Mouse (Mus musculus): Measurements from ENCODE around the gene Sort1. TPM values are rescaled to one million over a fixed set of nuclear protein-coding genes. Genes with fewer than 3 reads are reported as not detected.

Sort1 gene
- total RNA-seq, 2 experiments from 2014 or later = 41.8 to 46.3 TPM

DNA sequence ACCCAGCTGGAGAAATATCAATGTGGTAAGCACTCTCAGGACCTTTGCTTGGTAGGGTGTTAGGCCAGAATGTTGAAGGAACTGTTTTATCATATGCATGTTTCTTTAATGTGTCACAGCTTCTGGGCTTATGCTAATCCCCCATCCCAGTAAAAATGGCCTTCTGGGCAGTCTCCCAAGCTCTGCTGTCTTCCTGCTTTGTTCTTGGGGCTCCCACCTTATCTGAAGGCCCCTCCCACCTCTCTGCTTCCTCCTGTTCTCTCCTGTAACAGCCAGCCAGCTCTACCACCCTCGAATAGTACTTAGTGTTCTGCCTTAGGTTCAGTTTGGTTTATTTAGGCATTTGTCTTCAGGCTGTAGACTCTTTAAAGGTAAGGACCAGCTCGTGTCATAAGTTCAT, 10.5 kb downstream of the Sort1 start:
- DNase-seq (ENCODE audit: low spot score) = no peak

DNA sequence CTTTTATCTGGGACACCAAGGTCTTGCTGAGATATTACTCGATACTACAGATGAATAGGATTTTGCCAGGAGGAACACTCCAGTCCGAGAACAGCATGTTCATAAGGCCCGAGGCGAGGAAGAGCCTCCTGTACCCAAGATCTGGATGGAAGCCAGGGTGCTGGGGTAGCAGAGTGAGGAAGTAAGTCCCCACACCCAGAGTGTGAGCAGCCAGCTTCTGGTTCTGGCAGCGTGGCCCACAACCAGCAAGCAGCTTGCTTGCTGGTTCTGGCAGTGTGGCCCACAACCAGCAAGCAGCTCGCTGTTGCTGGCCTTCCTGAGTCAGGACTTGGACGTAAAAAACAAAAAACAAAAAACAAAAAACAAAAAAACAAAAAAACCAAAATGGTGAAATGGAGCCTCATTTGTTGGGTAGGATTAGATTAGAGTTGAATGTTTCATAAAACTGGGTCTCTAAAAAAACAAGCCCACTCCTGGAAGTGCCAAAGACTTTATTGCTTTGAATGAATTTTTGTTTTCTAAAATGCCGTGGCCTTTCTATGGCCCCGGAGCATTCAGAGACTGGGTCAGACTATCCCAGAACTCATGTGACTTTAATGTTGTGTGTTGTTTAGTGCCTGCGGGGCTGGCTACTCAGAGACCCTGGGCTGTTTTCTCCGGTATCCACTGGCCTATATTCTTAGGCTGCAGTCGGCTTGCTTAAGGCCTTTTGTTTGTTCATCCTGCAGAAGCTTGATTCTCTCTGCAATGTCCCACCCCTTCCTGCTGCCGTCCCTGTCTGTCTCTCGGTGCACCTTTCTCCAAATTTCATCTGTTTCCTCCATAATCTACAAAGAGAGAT, 11.7 kb downstream of the Sort1 start:
- DNase-seq (ENCODE audit: low spot score) = peak; percentile 91

DNA sequence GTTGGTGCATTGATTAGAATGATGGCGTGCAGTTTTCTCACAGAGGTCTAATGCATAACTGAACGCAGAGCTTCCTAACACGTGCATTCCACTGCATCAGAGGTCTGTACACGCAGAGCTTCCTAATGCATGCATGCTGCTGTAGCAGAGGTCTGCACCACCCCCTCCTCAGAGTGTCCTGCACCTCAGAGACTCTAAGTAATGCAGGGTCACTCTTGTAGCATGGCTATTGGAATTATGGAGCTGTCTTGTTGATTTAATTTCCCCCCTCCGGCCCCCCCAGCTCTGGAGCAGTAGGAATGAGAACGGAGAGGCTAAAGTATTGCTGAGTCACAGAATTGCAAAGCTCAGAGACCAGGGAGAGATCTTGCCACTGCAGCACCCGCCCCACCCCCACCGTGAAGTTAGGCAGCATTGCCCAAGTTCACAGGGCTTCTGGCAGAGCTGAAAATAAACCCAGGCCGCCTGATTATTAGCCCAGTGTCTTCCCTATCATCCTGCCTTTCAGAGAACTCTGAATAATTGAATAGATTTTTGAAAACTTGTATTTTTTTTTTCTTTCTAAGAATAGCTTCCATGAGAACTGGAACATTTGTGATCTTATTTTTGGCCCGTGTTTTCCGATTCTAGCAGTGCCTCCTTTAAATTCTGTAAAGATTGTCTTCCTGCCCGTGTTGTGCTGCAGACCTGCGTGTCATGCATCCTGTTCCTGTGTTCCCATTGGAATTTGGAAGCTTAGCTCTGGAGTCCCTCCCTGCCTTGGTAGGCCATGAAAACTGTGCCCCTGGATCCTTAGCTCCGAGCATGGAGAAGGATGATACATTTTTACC, 12.6 kb downstream of the Sort1 start:
- DNase-seq (ENCODE audit: low spot score) = peak; percentile 74

DNA sequence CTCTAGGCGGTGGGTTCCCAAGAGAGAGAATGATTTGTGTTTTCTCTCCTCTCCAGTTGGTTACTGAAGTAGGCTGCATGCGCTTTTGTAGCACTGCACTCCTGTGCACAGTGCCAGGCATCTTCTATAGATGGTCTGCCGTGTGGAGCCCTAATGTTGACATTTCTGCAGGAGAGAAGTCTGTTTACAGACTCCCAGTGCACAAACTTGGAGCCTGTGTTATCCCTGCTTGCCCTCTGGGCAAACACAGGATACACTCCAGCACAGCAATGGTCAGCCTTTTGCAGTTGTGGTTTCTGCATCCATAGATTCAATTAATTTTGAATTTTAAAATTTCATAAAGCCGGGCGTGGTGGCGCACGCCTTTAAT, 13.2 kb downstream of the Sort1 start:
- no peak for DNase-seq (ENCODE audit: low spot score)

DNA sequence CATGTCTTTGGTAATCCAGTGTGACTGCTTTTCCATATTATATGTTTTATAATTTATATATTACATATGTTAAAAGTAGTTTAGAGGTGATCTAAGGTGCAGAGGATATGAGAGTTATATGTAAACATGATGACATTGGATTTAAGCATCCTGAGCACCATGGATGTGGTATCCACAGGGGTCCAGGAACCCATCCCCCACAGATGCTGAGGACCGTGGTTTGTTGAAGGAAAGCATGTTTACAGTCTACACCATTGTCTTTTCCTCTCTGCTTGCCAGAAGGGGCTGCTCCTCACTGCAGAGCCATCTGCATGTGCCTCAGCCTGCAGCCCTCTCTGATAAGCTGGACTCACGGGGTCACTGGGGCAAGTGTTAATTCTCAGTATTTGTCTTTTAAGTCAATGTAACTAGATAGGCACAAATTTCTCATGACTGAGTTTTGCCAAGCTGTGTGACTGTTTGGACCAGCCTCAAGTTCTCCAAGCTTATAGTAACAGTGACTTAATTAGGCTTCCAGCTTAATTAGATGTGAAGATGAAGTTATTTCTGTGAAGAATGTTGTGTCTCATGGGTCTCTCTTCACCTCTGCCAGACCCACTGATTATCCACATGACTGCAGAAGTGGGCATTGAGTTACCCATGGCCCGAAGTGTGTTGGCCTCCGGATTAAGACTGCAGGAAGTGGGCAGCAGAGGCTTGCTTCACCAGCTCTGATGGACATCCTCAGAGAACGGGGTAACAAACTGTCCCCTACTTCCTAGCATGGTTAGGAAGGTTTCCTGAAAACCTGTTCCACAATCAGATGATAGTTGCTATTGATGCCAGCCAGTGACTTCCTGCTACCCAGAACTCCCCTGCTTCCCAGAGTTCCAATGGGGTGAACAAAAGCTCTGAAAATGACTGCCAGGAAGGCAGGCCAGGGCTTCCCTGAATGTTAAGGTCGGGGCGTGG, 14.0 kb downstream of the Sort1 start:
- no peak for DNase-seq (ENCODE audit: low spot score)

DNA sequence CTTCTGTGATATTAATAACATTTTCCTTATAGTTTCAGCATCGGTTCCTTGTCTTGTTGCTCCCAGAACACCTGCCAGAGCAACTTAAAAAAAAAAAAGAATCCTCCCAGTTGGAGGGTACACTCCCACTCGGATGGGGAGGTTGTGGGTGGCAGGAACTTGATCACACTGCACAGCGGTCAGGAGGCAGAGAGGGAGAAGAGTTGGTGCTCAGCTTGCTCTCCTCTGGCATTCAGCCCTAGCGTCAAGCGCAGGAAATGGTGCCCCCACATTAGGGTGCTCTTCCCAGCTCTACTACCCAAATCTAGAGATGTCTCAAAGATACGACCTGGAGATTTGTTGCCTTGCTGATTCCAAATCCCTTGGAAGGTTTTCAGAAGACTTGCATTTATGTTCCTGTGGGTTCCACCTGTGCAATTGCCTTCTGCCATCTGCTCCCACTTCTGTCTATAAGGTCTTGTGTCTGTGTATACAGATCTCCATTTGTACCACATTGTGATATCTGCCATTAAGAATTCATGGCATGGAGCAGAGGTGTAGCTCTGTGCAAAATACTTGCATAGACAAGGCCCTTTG, 16.7 kb downstream of the Sort1 start:
- DNase-seq (ENCODE audit: low spot score) = no peak

DNA sequence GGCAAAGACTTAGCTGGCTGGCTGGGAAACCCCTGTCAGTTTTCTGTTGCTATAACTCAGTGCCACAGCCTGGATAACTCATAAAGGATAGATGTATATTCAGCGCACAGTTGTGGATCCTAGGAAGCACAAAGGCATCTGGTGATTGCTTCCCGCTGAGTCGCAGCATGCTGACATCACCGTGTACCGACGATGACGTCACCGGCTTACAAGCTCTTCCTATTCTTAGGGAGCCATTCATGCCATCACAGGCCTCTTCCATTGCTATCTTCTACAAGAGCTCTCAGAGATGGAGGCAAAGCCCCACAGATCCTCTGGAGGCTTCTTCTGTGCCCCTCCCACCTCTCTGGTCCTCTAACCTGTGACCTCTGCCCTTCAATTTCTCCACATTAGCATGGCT, 19.8 kb downstream of the Sort1 start:
- DNase-seq (ENCODE audit: low spot score) = no peak

DNA sequence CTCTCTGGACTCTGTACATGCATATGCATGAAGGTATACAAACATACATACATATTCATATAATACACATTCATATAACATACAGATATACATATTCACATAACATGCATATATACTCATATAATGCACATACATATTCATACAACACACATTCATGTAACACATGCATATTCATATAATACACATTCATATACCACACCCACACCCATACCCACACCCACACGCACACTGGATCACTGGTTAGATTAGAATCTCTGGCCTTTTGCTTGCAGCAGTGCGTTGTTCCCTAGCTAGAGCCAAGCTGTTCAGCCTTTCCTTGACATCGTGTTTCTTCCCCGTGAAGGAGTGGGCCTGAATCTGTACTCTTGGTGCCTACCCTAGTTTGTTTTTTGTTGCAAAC, 20.9 kb downstream of the Sort1 start:
- DNase-seq (ENCODE audit: low spot score) = no peak

DNA sequence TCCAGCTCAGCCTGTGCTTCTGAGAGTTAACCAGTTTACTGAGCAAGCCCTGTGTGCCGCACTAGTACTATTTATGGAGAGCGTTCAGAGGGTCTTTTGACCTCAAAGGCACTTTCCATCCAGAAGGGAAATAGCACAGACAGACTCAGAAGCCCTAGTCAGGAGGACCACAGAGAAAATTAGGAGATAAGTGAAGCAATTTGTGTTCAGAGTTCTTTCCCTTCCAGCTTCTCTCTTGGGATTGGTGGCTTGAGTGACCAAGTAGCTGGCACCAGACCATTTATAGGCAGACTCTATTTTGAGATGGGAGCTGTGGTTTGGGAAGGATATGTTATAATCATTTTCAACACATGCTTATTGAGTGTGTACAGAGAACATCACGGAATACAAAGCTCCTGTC, 22.5 kb downstream of the Sort1 start:
- DNase-seq (ENCODE audit: low spot score) = no peak

DNA sequence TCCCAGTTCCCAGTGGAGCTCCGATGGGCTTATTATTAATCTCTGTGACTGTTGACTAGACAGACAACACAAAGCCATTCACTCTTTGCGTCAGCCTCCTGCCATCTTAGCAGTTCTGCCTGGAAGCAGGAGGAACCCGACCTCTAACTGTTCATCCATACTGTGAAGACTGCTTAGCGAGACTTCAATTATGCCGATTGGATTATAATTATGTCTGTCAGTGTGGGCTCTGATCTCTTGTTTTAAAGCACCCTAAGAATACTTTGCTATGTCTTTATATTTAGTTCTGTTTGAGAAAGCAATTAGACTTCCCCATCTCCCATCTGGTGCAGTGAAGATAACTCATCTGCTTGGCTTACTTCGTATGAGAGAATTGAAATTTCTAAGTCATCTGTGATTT, 23.6 kb downstream of the Sort1 start:
- no peak for DNase-seq (ENCODE audit: low spot score)

DNA sequence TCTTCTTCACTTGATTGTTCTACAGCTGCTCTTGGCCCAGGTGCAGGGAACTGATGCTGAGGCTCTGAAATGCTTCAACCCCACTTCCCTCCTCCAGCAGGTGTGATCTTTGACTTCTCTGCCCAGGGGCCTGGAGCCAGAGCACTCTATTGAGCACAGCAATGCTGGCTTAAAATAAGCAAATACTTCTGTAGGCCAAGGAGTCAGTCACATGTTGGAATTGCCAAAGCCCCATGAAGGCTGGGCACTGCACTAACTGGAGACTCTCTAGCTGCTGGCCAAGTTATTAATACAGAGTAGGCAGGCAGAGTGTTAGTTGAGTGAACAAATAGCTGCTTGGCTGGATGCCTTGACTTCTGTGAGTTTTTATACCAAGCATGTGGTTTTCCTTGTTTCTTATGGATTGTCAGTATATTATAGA, 27.0 kb downstream of the Sort1 start:
- DNase-seq (ENCODE audit: low spot score) = peak; percentile 59

DNA sequence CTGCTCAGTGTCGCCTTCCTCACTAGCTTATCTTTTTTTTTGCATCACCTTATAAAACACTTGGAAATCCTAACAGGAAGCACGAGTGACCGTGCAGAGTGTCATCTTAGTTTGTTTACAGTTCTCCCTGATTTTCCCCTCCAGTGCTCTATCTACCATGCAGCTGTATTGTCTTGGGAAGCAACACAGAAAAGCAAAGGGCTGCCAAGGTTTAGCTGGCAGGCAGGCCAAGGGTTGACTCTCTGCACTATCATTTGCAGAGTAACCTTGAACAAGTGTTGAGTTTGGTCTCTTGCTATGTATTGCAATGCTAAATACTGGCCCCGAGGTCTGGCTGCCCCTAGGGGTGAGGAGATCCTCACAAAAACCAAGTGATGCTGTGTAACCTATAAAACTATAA, 27.8 kb downstream of the Sort1 start:
- no peak for DNase-seq (ENCODE audit: low spot score)

DNA sequence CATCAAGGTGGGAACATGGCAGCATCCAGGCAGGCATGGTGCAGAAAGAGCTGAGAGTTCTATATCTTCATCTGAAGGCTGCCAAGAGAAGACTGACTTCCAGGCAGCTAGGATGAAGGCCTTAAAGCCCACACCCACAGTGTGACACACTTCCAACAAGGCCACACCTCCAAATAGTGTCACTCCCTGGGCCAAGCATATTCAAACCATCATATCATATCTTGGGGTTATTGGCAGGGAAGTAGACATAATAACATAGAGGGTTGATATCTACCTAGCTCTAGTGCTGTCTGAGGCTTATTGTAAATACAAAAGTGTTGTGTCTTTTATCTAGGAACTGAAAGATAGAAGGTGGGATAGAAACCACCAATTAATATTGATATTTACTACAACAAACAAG, 28.5 kb downstream of the Sort1 start:
- no peak for DNase-seq (ENCODE audit: low spot score)

DNA sequence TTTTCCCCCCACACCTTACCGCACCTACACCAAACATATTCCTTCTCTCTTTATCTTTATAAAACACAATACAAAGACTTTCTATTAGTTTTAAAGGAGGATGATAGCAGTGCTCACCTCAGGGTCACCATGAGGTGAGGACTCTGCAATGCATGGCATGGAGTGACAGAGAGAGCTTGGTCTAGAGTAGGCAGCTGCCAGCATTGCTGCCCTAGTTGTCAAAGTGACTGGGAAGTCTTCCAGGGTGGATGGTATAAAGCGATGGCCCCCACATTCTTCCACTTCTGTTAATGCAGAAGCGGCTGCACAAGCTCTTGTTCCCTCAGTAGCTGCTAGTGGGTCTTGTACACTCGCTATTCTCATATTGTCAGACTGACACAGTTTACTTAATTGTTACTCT, 29.3 kb downstream of the Sort1 start:
- no peak for DNase-seq (ENCODE audit: low spot score)

DNA sequence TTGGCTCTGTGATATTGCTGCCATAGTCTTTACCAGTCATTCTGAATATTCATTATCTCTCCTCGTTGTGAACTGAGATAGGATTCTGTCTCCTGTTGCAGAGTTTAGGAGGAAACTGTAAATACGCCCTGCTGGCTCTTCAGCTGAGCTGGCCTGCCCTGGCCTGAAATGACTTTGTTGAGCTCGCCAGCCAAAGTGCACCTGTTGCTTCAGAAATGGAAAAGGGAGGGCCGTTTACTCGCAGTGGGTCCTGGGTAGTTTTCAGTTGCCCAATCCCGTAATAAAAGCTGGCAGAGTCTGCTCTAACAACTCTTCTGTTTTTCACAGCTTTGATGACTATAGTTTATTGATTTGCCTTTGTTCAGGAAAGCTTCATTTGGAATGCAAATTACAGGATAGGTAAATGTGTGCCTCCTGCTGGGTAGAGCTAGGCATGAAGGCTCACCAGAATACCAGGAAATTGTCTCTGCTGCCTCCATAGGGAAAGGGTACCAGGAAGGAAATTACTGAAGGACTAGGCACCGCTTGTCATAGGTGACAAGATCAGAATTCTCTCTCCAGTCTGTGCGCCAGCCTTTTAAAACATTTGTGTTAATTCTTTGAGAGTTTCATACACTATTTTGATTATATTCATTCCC, 30.3 kb downstream of the Sort1 start:
- DNase-seq (ENCODE audit: low spot score) = peak; percentile 72

DNA sequence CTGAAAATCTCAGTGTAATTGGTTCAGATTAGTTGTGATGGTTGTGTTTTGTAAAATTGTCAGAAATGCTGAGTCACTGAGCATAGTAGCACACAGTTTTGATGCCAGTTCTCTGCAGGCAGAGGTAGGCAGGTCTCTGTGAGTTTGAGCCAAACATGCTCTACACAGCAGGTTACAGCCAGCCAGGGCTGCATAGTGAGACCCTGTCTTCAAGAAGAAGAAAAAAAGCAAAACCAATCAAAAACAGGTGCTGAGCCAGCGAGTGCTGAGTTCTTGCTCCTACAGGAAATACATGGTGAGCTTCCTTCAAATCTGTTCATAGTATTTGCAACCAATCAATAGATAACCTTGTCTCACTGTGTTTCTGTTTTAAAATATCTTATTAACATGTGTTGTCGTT, 34.6 kb downstream of the Sort1 start:
- no peak for DNase-seq (ENCODE audit: low spot score)

DNA sequence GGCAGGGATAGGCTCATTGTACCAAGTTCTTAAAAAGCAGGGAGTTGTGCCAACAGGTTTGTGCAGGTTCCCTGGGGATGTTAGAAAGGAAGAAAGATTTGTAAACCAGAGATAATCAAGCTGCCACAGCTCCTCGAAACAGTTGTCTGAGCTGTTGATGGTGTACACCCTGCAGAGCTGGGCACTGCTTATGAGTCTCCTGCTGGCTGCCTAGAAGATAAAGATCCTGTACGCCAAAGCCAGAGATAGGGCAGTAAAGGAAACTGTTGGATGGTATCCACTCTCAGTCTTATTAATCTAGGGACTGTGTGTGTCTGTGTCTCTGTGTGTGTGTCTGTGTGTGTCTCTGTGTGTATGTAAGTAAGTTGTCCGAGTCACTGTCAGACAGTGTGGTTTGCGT, 37.8 kb downstream of the Sort1 start:
- no peak for DNase-seq (ENCODE audit: low spot score)

DNA sequence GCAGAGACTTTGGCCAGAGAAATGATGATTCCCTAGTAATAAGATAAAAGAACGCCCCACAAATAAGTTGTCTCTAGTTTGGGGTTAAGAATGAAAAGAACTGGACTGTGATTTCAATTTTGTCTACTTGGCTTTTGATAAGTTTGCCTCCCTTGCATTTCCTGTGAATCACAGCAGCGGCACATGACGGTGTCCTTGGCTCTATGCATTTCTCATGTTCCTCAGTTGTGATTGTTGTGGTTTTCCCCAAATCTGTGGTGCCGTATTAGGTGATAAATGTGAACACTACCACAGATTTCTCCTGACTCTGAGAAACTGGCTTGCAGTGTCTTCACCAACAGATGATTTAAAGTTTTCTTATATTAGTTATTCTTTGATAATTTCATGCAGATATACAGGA, 38.3 kb downstream of the Sort1 start:
- no peak for DNase-seq (ENCODE audit: low spot score)

DNA sequence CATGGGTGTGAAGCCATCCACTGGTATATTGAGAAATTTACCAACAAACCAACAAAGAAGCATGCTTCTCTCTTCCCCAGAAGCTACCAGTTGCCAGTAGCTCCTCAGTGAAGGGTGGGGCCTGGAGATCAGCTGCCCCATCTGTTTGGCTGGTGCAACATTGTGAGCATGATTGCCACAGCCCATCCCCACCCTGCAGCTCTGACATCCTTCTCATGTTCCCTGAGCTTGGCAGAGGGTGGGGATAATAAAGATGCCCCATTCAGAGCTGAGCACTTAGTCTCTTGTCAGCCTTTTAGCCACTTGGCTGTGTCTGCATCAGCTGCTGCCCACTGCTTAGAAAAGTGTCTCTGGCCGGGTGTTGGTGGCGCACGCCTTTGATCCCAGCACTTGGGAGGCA, 39.1 kb downstream of the Sort1 start:
- peak; percentile 83 for DNase-seq (ENCODE audit: low spot score)

DNA sequence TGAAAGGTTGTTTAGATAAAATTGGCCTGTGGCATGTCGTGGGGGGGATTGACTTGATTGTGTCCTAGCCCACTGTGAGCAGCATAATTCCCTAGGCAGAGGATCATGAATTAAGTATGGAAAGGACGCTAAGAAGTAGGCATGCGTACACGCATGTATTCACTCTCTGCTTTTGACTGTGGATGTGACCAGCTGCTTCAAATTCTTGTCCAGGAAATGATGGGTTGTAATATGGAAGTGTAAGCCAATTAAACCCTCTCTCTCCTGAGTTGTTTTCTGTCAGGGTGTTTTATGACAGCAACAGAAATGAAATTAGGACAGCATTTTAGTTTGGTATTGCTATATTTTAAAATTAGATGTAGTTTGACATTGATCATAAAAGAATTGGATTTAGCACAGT, 41.0 kb downstream of the Sort1 start:
- no peak for DNase-seq (ENCODE audit: low spot score)

DNA sequence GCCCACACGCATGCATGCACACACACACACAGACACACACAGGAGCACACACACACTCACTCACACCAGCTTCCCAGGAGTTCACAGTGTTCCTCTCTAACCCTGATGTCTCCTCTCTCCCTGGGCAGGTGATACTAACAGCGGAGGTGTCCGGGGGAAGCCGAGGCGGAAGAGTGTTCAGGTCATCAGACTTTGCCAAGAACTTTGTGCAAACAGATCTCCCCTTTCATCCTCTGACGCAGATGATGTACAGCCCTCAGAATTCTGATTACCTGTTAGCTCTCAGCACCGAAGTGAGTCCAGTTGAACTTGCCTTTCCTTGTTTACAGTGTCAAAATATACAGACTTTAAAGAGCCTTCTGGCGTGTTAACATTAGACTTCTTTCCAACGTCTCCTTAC, 41.6 kb downstream of the Sort1 start:
- DNase-seq (ENCODE audit: low spot score) = peak; percentile 60
